In genomic region chr15:81904939-81905338, GRCm38 (mm10) we compare ENCODE assay signal across 9 mouse cellular contexts. TPM values are rescaled to one million over a fixed set of nuclear protein-coding genes. Genes with fewer than 3 reads are reported as not detected.
DNase-seq lines count a peak whose midpoint lies in the region; ATAC-seq lines count a peak whose summit lies in the region.
"Had no signal": no experiment of that assay in that cellular context is flagged by ENCODE, and none has a peak within 500 bp of the region (broad histone marks: within the 10 kb centered on the region; RNA-seq: fewer than 3 reads in every experiment).

No protein-coding gene starts in this region.

- H3K4me1 ChIP-seq in liver, embryonic 11.5 days (replicated peaks; ENCODE audit: control insufficient read depth, insufficient read depth, low read length): no peaks in the 10 kb centered on the region
- H3K4me1 ChIP-seq: heart, embryonic 13.5 days had no signal

- intact Hi-C loops in gastrocnemius, postnatal 36 days (cut with DNase I): no loop called here
- intact Hi-C loops in left cerebral cortex, postnatal 25 days (cut with DNase I): loop anchor here (5.0 kb wide), 2 partner anchors 33 to 73 kb away; partner anchors contain the start of genes Aco2 and Phf5a

- H3K27me3 ChIP-seq in liver, embryonic 11.5 days (replicated peaks; ENCODE audit: control insufficient read depth, insufficient read depth, low read length): no peaks in the 10 kb centered on the region
- H3K27me3 ChIP-seq: heart, embryonic 13.5 days had no signal

- H3K4me2 ChIP-seq in liver, embryonic 11.5 days: no peak overlapping the region
- H3K4me2 ChIP-seq: heart, embryonic 13.5 days had no signal

- H3K9ac ChIP-seq in liver, embryonic 11.5 days (ENCODE audit: low read depth, low read length): no peak overlapping the region
- H3K9ac ChIP-seq: heart, embryonic 13.5 days had no signal

- H3K4me3 ChIP-seq in liver, embryonic 11.5 days (ENCODE audit: low read depth, low read length): no peak overlapping the region
- H3K4me3 ChIP-seq: heart, embryonic 13.5 days had no signal

- H3K36me3 ChIP-seq in liver, embryonic 11.5 days (ENCODE audit: control insufficient read depth, insufficient read depth, low read length): peaks cover 57% of the 10 kb centered on the region

- H3K9me3 ChIP-seq in liver, embryonic 11.5 days (ENCODE audit: control insufficient read depth, low read length): no peaks in the 10 kb centered on the region
- H3K9me3 ChIP-seq: heart, embryonic 13.5 days had no signal

- WGBS in liver, embryonic 11.5 days: 39% methylated on average over 2 of the region's 2 CpGs

- H3K27ac ChIP-seq in liver, embryonic 11.5 days (ENCODE audit: low read depth, low read length): no peak overlapping the region
- H3K27ac ChIP-seq: heart, embryonic 13.5 days had no signal

- DNase-seq in liver (peak; percentile 84), NIH3T3 (ENCODE audit: low read depth) (peak; percentile 83)
- no peak for DNase-seq in liver, embryonic 11.5 days (ENCODE audit: low spot score)
- peak; percentile 81 for DNase-seq in cerebellum, adult 9-10 months
- DNase-seq in gastrocnemius, postnatal 36 days: peak; percentile 52 to 65
- DNase-seq in left cerebral cortex, postnatal 25 days (ENCODE audit: low spot score in 2 of 2): peak; percentile 70 to 80
- peak; percentile 79 for DNase-seq in thymus, postnatal 14 days

- ATAC-seq in liver, embryonic 11.5 days (replicated peaks; ENCODE audit: low FRiP score): no peak
- ATAC-seq in neutrophil, adult 5-6 weeks (ENCODE audit: extremely low read depth, insufficient number of reproducible peaks, low FRiP score, poor library complexity, severe bottlenecking): peak; percentile 40; the same call in 1 of the 2 replicates

RNA-seq across cellular contexts. Expression of gene Polr3h, which starts 21.1 kb away (rescaled TPM):
- 131 and 134 TPM in 2 replicates for polyA plus RNA-seq in liver, embryonic 11.5 days (2014; fragmentation: Nextera tagmentation; extraction: Ambion mirVana)
- total RNA-seq in gastrocnemius, postnatal 36 days (2021): 1 to 10 TPM; 7.7 TPM
- 10 to 100 TPM; 49.8 to 56.5 TPM for total RNA-seq in left cerebral cortex, postnatal 25 days (2021)
- 11.5 and 12.2 TPM in 2 replicates for total RNA-seq in neutrophil, adult 5-6 weeks (2017)

RNA-seq across cellular contexts. Expression of gene Csdc2, which starts 31.6 kb away (rescaled TPM):
- 3.7 and 3.9 TPM in 2 replicates for polyA plus RNA-seq in liver, embryonic 11.5 days (2014; fragmentation: Nextera tagmentation; extraction: Ambion mirVana)
- total RNA-seq in gastrocnemius, postnatal 36 days (2021): 1 to 10 TPM; 1.8 to 2.3 TPM
- 10 to 100 TPM; 96.0 to 98.3 TPM for total RNA-seq in left cerebral cortex, postnatal 25 days (2021)
- 0.37 TPM in 1 of 2 replicates, not detected in the other for total RNA-seq in neutrophil, adult 5-6 weeks (2017)

RNA-seq across cellular contexts. Expression of gene Aco2, which starts 32.8 kb away (rescaled TPM):
- polyA plus RNA-seq in liver, embryonic 11.5 days (2014; fragmentation: Nextera tagmentation; extraction: Ambion mirVana): 177 and 185 TPM in 2 replicates
- total RNA-seq in gastrocnemius, postnatal 36 days (2021): 1,000 to 10,000 TPM; 1,185 to 1,290 TPM
- total RNA-seq in left cerebral cortex, postnatal 25 days (2021): 100 to 1,000 TPM; 423 to 442 TPM
- total RNA-seq in neutrophil, adult 5-6 weeks (2017): 86.2 and 108 TPM in 2 replicates

RNA-seq across cellular contexts. Expression of gene Phf5a, which starts 33.2 kb away (rescaled TPM):
- 224 and 237 TPM in 2 replicates for polyA plus RNA-seq in liver, embryonic 11.5 days (2014; fragmentation: Nextera tagmentation; extraction: Ambion mirVana)
- 10 to 100 TPM; 38.1 to 39.4 TPM for total RNA-seq in gastrocnemius, postnatal 36 days (2021)
- 10 to 100 TPM; 33.7 to 34.7 TPM for total RNA-seq in left cerebral cortex, postnatal 25 days (2021)
- total RNA-seq in neutrophil, adult 5-6 weeks (2017): 42.9 and 65.9 TPM in 2 replicates

RNA-seq across cellular contexts. Expression of gene Tob2, which starts 46.3 kb away (rescaled TPM):
- 18.3 and 19.3 TPM in 2 replicates for polyA plus RNA-seq in liver, embryonic 11.5 days (2014; fragmentation: Nextera tagmentation; extraction: Ambion mirVana)
- total RNA-seq in gastrocnemius, postnatal 36 days (2021): 100 to 1,000 TPM in 1 of 2 experiments, 10 to 100 TPM in 1; 90.3 to 144 TPM
- total RNA-seq in left cerebral cortex, postnatal 25 days (2021): 10 to 100 TPM; 25.5 to 27.2 TPM
- 44.3 and 48.5 TPM in 2 replicates for total RNA-seq in neutrophil, adult 5-6 weeks (2017)

Comparison
In these comparisons a context has a peak if more than half of its experiments do, and no peak if none do; other contexts are left out.
1. RNA of gene Csdc2, which starts 31.6 kb away (total RNA-seq): 96.0 to 98.3 TPM in left cerebral cortex, postnatal 25 days; 1.8 to 2.3 TPM in gastrocnemius, postnatal 36 days and 0.37 TPM in neutrophil, adult 5-6 weeks; every median in the first group is over 10 times any median in the second.